Mouse (Mus musculus) inflammation-experienced regulatory T-cells, adult 6 months (primary cell): ENCODE results near the gene Gm5426. TPM values are rescaled to one million over a fixed set of nuclear protein-coding genes. Genes with fewer than 3 reads are reported as not detected.
"Not testable (repeated sequence)": the region's sequence is repeated elsewhere in the genome, so short reads cannot be mapped to it uniquely, and the experiment has no call there.

Experiments used
- ATAC-seq: one replicate; pipeline ENCODE4 v1.8.0; 2017
- polyA plus RNA-seq, 3 experiments: library from polyadenylated mRNA; unstranded; fragments of 100-300 nt; shearing (Covaris generic); gene quantifications; one replicate each; pipeline ENCODE4 v1.2.1; 2017

Gene Gm5426
- polyA plus RNA-seq, 3 experiments from 2014 or later, result 1.9 TPM; not detected in 2

DNA sequence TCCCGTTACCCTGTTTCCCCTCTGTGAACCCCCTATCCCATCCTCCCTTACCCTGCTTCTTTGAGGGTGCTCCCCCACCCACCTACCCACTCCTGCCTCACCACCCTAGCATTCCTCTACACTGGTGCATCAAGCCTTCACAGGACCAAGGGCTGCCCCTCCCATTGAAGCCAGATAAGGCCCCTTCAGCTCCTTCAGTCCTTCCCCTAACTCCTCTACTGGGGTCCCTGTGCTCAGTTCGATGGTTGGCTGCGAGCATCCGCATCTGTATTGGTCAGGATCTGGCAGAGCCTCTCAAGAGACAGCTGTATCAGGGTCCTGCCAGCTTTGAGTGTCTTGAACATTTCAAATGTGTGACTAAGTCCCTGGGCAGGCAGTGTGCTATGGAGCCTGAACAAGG, 2.9 kb downstream of the Gm5426 start:
- not testable (repeated sequence) for ATAC-seq

DNA sequence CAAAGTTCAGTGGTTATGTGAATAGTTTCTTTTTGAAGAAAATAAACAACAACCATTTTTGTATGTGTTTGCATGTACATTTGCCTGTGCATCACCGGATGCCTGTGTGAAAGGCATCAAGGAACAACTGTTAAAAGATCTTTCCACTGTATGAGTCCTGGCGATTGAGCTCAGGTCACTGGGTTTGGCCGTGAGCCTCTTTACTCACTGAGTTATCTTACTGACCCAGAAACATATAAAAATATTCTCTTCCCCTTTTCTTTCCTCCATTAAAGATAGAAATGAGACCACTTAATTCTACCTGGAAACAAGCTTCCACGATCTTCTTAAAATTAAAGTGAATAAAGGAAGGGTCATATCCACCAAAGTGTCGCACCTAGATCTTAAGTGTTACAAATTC, 10.2 kb downstream of the Gm5426 start:
- no peak for ATAC-seq

DNA sequence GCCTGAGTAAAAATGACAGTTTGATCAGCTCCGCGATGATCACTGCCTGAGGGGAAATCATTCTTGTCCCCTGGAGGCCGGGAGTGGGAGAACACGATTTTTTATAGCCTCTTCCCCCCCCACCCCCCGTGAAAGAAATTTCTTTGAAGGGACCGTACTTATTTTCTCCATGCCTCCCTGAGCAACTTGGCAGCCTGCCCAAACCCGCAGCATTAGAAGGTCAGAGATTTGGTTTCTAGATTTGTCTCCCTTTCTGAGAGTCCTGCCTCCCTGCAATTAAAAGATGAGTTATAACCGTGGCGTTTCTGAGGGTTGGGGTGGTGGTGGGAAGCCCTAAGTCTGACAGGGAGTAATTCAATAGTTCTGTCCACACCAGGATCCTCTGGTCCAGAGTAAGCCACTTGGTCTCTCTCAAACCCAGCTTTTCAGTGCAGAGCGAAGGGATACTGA, 11.9 kb downstream of the Gm5426 start:
- no peak for ATAC-seq

DNA sequence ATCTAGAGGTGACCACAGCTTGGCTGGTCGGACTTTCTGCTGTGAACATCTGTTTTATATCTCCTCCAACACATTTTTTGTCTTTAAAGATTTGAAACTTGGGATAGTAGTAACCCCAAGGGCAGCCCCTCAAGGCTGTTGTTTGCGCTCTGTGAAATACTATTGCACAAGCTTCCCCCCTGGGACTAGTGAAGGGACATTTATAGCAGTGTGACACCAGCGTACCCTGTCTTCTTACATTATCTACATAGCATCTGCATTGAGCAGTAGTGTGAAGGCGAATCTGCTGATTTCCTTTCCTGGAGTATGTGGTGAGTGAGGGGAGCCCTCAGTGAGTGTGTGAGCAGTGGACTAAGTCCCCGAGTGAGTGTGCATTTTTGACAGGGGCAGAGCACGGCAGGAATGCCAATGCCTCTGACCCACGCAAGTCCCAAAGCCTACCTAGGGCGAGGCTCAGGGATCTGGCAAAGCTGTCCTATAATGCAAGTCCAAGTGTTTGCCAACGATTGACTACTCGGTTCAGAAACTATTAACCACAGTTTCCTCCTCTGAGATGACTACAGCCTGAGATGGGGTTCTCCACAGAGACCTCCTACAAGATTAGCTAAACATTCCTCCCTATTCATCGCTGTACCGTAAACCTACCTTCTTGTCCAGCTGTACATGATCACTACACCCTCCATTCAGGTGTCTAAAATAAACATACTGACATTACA, 14.2 kb downstream of the Gm5426 start:
- ATAC-seq, result no peak

DNA sequence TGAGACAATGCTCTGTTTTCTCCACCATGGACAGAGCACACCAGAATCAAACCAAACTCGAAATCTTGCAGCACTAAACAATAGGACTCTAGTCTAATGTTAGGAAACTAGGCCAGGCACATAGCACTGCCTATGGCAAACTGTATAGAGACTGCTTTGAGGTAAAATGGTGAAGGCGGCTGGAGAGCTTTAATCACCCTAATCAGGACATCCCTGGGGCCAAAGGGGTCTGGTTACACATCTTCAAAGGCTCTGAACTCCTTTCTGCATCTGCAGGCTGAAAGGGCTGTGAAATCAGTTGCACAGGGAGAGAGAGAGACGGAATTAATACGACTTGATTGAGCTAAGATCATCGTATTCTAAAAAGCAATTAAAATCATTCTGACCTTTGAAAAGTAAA, 16.9 kb downstream of the Gm5426 start:
- ATAC-seq, result no peak

DNA sequence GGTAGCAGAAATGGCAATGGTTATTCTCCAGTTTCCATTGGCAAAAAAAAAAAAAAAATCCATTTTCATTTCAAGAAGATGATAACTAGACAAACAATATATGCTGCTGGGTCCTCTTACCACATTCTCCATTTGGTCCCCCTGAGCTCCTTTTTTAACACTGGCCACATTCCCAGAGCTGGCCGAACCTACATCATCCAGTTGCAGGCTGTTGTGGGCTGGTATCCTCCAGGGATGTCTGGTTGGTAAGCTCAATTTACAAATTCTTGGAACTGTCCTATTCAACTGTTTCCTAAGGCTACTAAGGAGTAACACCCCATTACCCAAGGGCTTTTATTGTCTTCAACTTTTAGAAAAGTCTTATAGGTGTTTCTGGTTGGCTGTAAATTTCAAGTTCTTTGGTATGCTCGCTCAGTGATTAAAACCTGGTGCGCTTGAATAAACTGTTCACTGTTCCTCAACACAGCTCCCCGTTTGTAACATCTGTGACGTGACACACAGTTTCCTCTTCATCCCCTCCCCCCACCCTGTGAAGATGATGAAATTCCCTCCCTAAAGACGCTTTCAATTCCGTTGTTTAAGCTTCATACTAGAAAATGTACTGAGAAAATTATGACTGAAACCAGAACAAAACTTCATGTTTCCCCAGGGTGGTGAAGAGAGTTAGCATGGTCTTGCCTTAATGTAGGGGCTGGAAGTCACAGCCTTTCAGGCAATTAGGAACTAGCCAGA, 26.7 kb downstream of the Gm5426 start:
- no peak for ATAC-seq

DNA sequence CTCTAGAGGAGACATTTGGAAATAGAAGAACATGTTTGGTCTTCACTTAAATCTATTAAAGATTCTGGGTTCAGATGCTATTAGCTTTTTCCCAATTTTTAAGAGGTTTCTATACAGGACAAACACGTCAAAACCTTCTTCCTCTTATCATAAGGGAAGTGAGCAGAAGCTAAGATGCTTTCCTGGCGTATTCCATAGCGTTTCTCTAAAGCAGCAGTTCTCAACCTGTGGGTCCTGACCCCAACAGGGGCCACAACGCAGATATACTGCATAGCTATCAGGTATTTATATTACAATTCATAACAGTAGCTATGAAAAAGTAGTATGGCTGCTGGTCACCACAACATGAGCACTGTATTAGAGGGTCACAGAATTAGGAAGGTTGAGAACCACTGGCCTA, 27.4 kb downstream of the Gm5426 start:
- ATAC-seq, result no peak

DNA sequence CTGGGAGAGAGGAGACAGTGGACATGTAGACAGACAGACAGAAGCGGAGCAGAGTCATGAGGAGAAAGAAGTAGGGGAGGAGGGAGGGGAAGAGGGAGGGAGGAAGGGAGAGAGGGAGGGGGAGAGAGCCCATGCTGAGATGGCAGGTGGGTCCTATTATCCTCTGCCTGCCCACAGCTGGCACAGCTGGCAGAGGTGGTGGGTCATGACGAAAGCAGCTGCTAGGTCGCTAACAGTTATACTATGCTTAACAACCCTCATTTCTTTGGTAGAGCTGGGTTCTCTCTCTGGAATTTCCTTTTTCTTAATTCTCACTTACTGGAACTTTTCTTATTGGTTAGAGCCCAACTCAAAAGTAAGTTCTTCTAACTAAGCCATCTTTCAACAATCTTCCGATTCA, 28.9 kb downstream of the Gm5426 start:
- ATAC-seq, result no peak

DNA sequence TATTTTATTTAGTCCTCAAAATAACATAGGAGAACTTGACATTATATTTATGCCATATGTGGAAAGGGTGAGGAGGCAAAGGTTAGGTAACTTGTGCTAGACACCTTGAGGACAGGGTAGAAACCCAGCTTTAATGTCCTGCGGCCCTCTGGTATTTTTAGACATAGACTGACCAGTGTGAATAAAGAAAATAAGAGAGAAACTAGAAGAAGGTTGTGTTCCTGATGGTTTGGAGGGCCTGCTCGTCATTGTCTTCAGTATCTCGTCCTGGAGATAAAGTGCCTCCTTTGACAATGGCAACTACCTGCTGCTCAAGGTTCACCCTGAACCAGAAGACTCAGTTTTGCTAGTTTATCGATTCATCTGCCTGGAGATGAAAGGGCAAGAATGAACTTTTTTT, 32.6 kb downstream of the Gm5426 start:
- ATAC-seq, result no peak

DNA sequence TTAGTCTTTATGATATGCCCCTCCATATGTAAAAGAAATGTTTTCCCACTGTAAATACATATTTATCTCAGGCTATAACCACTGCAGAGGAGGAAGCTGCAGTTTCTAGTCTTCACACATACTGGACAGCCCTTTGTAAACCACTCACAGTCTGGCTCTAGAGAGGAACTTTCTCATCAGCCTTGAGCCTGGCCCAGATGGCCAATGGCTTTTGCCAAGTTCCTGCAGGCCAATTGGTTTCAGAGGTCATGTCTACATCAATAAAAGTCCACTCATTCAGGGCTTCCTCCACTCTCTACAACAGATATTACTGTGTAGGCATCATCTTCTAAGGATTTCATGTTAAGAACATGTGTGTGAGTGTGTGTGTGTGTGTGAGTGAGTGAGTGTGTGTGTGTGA, 35.1 kb downstream of the Gm5426 start:
- no peak for ATAC-seq

DNA sequence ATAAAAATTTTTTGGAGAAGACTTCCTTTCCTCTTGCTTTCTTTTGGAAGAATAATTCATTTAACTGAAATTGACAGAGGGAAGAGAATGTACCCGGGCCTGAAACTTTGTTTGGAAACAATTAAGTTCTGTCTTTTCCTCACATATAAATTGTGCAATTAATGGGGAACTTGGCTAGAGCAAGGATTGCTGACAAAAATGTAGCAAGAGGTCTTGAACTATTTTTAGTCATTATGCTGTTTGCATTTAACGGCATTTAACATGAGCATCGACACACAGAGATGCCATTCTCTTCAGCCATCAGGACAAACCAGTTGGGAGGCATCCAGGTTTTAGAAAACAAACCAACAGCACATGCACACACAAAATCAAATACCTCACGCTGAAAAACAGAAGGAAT, 36.6 kb downstream of the Gm5426 start:
- ATAC-seq, result no peak

DNA sequence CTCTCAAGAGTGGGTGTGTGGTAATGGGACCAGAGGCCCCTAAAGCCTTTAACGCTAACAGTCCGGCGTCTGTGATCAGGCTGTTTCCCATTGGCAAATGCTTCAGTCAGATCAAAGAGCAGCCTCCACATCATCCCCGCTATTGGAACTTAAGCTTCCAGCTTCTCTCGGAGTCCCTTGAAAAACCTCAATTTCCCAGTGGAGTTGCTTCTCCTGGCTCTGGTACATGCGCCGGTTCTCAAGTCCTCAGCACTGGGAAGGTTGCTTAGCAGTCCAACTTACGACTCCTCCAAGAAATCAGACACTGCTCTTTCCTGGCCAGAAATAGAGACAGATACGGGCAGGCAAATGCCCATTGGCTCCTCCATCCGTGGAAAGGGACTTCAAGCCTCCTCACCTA, 37.4 kb downstream of the Gm5426 start:
- no peak for ATAC-seq

DNA sequence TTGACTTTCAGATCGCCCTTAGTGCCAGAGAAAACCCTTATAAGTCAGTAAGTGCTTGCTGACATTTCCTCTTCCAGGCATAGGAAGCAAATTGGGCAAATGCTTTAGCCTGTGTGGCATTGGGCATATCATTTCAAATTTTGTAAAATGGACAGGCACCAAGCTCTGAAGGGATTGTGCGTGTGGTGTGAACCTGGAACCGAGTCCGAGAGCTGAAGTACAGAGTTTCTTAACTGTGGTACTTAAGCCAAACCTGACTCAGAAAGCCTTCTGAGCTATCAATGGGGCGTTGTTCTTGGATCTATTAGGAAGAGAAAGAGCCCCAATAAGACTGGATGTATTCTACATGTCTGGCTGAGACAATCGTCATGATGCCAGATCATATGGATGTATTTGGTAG, 40.5 kb downstream of the Gm5426 start:
- no peak for ATAC-seq

DNA sequence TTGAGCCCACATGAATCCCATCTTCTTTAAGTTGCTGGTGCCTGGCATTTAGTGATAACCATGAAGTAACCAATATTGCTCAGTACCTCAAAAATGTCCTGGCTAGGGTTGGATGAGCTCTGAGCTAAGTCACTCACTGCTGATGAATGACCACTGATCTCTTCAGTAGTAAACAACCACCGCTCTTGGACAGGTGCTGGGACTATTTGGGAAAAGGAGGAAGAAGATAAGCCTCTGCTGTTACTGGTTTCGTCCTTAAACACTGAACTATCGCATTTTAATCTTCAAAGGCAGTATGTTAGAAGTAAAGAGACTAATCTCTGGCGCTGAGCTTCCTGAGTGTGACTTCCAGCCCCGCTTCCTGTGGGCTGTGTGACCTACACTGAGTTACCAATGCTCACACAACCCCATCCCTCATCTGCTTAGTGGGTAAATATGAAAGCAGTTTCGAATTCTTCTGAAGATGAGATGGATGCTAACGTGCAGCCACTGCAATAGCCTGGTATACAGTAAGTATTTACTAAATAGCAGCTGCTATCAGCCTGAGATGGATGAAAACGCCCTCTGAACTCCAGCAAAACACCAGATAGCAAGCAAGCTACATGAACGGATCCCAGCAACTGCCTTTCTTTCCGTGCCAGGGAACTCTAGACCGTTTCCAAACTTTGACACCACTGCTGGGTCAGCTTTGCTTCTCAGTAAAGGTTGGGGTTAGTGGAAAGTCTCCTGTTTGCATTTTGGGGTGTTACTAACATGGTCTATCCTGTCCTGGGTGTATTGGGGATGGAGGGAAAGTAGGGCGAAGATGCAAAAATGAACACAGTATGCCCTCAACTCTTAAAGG, 44.4 kb downstream of the Gm5426 start:
- peak; percentile 86 for ATAC-seq

DNA sequence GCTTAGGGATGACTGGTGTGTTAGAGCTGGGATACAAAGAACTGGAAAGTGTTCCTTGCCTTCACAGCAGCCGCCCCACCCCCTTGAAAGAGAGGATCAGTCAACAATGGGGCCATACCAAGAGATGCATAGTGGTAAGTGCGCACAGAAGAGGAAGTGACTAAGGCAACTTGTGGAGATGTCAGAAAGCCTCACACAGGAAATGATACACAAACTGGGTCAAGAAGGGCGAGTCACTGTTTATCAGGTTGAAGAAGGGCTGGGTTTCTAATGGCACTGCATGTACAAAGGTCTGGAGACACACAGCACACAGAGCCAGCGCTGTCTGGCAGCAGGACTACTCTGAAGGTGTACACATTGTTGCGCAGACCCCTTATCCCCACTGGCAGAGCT, 45.0 kb downstream of the Gm5426 start:
- ATAC-seq, result peak; percentile 92

DNA sequence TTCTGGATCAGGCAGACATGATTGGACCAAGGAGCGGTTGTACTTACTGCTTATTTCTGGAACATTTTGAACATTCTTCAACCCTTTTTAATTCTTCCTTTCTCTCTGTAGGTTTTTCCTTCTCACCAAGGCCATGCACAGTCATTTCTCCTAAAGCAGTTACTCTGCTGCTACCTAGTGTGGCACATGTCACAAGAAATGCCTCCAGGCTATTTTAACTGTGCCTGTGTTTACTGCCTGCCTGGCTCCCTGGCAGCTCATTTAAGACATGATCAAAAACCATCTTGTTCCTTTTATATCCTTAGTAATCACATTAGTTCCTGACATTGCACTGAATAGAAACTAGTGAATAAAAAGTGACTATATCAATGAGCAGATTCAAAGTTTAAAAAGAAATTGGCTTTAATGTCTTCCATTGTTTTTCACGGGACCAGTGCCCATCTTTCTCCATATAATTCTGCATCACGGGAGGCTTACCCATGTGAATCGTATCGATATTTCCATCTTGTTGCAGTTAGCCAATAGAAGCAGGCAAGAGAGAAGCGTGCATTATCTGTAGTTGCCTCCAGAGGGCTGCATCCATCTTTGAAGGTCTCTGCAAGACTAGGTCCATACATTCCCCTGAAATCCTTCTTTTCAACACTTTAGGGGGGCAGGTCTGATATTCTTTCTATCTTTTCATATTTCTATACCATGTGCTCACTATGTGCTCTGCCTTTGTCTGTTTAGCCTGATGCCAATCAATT, 45.7 kb downstream of the Gm5426 start:
- ATAC-seq, result no peak

DNA sequence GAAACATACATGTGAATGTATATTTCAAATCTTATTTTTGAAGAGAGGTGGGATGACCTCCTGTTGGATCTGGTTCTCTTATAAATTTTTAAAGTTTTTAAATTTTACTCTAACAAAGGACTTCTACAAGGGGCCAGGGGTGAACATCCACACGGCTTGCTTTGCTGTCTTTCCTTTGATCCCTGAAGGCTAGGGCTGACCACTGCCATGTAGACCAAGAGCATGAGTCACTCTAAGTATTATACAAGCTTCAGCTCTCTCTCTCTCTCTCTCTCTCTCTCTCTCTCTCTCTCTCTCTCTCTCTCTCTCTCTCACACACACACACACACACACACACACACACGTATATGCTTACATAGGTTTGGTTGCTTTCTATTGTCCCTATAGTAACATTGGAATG, 48.6 kb downstream of the Gm5426 start:
- no peak for ATAC-seq

DNA sequence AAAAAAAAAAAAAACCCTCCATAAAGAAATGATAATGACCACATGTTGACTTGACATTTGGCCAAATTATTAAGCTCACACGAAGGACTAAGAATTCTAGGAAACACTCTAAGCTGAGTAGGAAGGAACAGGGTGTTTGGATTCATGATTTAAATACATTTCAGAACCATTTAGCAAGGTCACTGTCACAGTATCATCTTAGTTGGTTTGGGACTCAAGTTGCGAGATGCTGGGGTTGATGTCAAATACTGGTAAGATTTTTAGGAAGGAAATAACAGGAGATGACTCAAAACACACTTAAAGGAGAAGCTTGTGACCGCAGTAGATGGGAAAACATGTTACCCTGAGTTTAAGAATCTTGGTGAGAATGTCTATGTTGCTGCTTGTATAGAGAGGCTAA, 49.2 kb downstream of the Gm5426 start:
- no peak for ATAC-seq
